Mouse (Mus musculus) layer of hippocampus, adult 9-11 months (tissue): Measurements from ENCODE around the gene Mgl2.
"Not testable (repeated sequence)": the region's sequence is repeated elsewhere in the genome, so short reads cannot be mapped to it uniquely, and the experiment has no call there.

Source experiments
- DNase-seq: peaks from one replicate; pipeline ENCODE4 v3.0.0; 2022

Gene Mgl2

DNA sequence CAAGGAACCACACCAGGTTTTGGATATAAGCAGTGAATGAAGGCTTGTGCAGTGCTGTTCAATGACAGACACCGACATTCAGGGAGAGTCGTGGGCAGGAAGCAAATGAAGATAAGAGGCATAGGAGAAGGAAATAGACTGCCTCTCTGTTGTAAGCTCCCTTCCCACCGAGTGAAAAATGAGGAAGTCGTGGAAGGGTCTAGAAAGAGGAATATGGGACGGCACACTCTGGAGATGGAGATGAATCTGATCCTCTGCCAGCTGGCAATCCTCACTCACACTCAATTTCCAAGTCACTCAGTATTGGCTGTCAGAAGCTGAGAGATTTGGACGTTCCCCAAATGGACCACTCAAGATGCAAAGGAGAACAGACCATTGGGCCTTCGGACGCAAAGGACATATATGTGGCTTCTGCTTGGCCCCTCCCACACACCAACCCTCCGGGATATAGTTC, at the start of gene Mgl2:
TSS of gene Mgl2 (plus strand) at position 404 of the 454 bp plus-strand sequence.
- DNase-seq: no peak

DNA sequence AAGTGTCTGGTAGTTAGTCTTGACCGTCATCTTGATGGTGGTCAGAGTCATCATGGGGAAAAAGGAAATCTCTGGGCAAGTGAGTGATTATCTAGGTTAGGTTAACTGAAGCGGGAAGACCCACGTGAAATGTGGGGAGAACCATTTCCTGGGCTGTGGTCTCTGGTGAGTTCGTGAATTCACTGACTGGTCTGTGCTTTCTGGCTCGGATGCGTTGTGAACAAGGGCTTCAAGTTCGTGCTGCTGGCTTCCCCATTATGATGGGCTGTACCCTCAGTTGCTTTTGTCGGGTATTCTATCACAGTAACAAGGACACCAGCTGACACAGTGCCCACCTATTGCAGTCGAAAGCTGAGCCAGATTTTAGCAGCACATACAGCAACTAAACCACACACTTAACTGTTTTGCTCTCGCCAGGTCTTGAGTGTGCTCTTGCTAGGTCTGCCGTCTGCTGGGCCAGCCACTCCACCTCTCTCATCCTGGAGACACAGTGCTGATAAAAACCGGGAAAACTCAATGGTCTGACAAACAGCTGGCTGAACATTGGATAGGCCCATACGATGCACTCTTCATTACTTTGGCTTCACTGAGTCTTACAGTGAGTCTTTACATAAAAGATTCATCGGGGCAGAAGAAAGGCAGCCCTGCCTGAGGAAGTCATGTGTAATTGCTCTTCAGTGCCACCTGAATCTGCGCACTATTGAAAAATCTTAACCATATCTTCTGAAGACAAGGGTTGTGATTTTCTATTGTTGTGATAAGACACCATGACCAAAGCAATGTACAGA, 49.1 kb upstream of the Mgl2 start:
- DNase-seq: no peak

DNA sequence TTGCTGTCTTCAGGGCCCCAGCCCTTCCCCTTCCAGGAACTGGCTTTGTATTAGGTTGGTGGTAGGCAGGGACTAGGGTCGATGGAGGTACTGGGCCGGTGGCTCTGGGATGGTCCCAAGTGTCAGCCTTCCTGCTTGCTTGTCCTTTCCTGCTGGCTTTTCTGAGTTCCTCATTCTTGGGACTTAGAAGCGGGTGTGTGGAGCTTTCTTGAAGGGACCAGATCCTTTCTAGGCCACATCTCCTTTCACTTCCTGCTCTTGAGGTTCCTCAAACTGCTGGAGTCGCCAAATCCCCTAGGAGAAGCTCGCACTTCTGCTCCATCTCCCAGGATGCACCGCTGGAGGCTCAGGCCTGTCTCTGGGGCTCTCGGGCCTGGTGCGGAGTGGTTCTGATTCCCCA, 45.6 kb upstream of the Mgl2 start:
- peak; percentile 45 for DNase-seq

DNA sequence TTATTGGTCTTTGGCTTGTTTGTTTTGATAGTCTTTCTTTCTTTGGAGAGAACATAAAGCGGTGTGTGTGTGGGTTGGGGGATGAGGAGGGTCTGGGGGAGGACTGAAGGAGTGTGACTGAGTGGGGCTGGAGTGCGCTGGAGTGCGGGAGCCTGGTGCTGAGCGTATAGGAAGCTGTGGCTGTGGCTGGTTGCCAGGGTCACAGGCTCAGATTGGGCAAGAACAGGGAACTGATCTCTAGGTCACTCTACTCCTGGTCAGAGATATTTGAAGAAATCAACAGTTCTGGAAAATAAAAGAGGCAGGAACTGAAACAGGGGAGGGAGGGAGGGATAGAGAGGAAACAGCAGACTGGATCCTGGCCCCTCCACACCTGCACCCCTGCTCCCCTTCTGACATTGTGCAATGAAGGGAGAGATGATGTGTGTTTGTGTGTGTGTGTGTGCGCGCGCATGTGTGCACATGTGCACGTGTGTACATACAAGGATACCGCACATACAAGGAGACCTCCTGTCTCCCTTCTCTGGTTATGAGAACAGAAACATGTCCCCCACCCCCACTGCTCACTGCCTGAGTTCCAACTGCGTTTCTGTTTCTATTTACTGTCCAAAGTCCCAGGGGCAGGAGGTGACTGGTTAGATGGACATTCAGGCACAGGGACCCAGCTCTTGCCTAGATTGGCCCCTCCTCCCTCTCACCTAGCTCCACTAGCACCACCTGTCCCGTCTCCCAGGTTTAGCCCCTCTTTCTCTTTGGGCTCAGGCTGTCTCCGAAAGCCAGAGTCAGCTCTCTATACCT, 37.9 kb upstream of the Mgl2 start, which contains the start of gene Asgr2:
TSS of gene Asgr2 (plus strand) at position 659 of the 798 bp plus-strand sequence.
- DNase-seq: peak; percentile 62

DNA sequence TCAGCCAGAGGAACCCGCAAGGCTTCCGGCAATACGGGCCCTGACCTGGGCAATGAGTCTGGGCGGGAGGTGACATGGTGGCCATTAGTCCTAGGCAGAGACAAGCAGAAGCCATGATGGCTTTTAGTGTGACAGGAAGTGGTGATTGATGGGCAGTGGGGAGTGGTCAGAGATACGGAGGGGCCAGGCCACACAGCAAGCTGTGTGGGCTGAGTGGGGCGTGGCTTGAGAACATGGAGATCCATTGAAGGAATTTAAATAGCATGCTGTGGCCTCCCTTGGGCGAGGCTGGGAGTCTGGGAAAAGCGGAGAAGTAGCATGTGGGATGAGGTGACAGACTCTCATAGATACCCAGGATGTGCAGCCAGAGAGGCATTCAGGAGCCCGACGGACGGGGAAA, 32.7 kb upstream of the Mgl2 start:
- DNase-seq: no peak

DNA sequence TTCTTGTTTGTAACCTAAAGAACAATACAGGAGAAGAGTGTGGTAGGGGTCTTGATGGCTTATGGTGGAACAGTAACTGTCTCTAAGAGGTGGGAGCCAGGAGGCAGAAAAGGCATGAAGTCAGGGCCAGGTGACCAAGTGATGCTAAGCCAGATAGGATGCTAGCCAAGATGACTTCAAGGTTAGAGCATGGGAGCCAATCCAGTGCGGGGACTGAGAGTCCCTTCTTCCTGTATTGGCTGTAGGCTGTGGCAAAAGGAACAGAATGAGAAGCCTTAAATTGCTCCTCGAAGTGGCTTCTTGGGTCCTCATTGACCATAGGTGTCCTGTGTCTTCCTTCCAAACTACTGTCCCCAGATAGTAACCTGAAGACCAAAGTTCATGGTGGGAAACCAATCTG, 31.0 kb upstream of the Mgl2 start:
- DNase-seq: no peak

DNA sequence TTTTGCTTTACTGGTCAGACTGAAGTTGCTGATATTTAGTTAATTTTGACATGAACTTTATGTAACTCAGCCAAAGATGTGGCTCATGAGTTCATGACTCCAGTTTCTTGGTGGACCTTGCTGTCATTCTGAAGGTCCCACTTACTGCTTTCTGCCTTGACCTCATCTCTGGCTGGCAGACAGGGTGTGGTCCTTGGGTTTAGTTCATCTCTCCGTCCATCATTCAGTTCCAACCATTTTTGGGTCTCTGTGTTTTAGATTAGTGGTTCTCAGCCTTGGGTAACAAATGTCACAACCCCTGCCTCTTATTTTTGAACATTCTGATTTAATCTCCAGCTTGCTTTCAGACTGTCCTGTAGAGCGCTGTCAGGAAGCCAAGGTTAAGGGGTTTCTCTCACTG, 30.3 kb upstream of the Mgl2 start:
- no peak for DNase-seq

DNA sequence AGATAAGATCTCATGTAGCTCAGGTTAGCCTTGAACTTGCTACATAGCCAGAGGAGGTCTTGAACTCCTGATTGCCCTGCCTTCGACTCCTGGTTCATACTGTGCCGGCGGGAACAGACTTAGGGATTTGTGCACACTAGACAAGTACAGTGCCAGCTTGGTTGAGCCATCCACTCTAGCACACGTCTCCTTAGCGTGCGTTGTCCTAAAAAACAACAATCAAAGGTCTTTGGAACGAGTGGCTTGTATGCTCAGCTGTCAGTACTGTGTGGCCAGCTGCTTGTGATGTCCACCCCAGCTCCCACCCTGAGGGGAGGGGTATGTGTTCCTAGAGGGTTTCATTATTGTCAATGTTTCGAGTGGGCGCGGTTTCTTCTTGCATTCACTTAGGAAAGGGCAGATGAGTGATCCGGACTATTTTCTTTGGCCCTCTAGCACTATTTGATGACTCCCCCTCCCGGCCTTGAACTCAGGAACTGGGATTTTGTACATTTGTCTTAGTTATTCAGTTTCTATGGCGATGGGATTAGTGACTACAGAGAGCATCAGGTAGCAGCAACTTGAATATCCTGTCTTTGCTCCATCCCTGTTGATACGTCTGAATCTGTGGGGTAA, 26.3 kb upstream of the Mgl2 start:
- DNase-seq: no peak

DNA sequence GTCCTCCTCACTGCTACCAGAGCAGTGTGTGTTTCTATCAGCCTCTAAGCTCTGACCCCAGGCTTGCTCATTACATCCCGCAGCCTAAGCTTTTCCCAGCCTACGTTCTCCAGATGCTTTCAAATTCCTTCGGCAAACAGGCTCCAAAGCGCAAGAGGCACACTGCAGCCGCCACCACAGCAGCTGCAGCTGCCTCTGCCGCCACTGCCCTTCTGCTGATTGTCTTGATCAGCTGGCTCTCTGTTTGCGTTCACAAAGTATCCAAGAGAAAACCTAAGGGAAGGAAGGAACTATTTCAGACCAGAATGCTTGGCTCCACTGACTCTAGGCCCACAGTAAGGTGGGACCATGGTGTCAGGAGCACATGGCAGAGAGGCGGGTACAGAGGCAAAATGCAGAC, 23.0 kb upstream of the Mgl2 start:
- no peak for DNase-seq

DNA sequence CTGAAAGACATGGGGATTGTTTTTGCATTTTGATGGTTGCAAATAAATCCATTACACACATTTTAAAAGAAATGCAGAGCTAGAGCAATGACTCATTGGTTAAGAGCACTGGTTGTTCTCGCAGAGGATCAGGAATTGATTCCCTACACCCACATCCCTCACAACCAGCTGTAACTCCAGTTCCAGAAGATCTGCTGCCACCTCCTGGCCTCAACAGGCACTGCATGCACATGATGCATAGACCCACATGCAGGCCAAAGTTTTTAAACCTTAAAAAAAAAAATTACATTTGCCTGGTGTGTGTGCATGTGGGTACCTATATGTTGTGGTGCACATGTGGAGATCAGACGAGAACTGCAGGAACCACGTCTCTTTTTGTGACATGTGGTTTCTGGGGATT, 20.0 kb upstream of the Mgl2 start:
- no peak for DNase-seq

DNA sequence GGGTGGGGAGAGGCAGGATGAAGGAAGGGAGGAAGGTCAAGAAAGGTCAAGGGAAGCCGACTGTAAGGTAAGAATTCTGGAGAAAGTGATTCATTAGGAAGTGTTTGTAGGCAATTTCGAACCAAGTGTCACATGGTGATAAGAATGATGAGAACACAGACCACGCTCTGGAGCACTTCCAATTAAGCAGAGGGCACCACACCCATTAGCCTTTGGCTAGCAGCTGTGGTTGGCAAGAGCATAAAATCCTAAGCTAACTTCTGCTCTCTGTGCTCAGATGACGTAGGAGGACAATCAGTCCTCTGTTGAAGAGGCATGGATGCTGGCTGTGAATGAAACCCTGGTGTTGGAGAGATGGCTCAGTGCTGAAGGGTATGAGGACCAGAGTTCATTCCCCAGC, 15.6 kb upstream of the Mgl2 start:
- peak; percentile 13 for DNase-seq

DNA sequence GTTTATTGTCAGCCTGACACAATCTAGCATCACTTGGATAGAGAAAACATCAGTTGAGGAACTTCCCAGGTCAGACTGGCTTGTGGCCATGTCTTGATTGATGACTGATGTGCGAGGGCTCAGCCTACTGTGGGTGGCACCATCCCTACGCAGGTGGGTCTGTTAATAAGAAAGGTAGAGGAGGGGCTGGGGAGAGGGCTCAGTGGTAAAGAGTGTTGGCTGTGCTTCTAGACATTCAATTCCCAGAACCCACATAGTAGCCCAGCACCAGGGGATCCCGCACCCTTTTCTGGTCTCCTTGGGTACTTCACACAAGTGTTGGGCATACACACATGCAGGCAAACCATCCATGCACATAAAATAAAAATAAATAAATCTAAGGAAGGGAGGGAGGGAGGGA, 14.2 kb upstream of the Mgl2 start:
- no peak for DNase-seq

DNA sequence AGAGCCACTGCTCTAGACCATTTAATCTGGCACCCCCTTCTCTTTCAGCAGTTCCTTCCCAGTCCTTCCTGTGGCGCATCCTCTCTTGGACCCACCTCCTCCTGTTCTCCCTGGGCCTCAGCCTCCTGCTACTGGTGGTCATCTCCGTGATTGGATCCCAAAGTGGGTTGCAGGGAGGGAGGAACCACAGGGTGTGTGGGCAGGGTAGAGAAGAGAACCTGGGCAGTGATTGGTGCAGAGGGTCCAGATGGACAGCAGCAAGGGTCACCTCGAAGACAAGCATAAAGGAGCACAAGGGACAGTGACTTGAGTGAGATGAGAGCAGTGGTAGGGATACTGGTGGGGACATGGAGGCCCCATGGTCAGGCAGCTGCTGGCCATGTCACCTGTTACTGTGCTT, 4.9 kb downstream of the Mgl2 start:
- DNase-seq: not testable (repeated sequence)

DNA sequence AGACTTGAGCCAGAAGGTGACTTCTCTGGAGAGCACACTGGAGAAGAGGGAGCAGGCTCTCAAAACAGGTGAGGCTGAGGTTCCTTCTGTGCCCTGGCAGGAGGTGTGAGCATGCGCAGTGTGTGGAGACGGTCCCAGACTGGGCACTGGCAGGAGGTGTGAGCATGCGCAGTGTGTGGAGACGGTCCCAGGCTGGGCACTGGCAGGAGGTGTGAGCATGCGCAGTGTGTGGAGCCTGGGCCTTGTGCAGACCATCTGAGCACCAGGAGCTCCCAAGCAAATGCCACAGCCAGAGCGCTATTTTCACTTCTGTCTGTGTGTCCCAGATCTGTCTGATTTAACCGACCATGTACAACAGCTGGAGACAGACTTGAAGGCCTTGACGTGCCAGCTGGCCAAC, 5.8 kb downstream of the Mgl2 start:
- not testable (repeated sequence) for DNase-seq

DNA sequence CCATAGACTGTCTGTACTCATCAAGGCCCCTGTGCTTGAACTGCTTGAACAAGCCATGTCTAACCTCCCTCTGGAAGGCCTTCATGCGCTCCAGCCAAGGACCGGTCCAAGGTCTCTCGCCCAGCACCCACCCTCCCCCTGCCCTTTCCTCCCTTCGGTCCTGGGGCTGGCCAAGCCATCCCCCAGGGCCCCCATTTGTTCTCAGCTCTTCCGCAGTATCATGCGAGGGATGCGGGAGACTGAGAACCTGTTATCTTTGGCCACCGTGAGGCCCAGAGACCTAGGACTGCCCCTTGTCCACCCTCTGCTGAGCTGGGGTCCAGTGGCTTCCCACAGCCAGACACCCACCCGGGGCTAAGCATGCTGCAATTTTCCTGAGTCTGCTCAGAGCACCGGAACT, 9.0 kb downstream of the Mgl2 start:
- no peak for DNase-seq

DNA sequence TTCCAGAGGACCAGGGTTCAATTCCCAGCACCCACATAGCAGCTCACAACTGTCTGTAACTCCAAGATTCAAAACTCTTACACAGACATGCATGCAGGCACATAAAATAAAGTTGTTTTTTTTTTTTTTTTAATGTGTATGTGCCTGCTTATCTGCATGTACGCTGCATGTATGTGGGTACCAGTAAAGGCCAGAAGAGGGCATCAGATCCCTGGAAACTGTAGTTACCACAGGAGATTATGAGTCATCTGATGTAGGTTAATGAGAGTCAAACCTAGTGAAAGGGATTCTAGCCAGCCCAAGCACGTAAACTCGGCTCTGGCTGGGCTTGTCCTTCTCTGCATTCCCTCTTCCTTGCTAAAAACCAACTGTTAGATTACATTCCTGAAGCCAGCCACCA, 20.9 kb downstream of the Mgl2 start:
- no peak for DNase-seq

DNA sequence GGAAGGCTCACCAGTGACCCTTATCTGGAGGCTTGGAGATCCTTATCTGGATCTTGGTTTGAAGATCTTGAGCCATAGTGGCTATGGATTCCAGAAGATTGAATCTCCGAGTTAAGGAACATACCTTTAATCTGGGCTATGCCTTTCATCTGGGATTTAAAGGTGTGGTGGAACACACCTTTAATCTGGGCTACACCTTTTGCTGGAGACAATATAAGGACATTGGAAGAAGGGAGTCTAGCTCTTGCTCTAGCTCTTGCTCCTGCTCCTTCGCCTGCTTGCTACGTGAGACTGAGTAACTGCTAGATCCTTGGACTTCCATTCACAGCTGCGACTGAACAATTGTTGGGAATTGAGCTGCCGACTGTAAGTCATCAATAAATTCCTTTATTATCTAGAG, 25.8 kb downstream of the Mgl2 start, which contains the start of gene Clec10a:
TSS of gene Clec10a (plus strand) at position 301 of the 400 bp plus-strand sequence.
- DNase-seq: not testable (repeated sequence)

DNA sequence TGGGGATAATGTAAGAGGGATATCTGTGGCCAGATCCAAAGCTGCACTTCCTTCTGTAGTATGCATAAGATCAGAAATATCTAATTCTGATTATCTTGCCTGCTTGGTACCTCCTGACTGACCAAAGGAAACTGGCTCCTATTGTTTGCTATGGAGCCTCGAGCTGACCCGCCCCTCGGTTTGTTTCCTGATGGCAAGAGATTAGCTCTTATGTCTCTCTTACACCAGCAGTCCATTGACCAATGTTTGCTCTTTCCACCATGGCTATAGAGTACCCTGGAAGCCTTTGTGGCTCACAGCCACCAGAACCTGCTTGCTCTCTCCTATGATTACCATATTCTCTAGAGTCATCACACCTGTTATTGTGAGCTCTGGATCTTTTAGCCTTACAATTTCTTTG, 32.2 kb downstream of the Mgl2 start:
- no peak for DNase-seq

DNA sequence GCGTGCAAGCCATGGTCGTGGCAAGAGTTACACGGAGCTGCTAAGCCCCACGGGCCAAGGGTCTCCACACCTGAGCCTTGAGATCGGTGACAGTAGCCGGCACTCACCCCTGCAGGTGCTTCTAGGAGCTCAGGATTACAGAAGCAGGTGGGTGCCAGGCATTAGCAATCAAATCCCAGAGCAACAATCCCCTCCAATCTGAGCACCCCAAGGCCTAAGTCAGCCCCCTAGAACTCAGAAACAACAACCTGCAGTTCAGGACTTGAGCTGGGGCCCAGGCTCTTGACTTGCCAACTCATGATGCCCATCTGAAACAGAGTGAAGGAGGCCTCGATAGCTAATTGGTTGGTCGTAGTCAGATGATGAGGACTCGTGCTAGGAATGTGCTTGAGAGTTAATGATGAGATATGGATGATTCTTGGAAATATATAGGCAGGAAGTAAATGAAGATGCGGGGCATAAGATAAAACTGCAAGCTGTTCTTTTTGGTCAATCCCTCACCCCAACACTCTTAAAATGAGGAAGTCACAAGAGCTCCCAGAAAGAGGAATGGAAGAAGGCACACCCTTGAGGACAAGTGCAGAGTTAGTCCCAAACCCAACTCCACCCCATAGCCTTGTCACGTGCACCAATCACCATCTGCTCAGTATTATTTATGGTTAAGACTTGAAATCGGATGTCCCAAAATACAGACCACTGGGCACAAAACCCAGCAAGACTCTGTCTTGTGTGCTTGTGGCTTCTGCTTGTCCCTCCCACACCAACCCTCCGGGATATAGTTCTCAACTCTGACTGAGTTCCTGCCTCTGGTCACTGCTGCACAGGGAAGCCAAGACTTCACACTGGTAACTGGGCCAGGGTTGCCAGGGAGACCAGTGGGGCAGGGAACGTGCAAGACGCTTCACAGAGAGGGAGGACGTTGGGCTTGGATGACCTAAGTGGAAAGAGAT, 36.1 kb downstream of the Mgl2 start:
- no peak for DNase-seq

DNA sequence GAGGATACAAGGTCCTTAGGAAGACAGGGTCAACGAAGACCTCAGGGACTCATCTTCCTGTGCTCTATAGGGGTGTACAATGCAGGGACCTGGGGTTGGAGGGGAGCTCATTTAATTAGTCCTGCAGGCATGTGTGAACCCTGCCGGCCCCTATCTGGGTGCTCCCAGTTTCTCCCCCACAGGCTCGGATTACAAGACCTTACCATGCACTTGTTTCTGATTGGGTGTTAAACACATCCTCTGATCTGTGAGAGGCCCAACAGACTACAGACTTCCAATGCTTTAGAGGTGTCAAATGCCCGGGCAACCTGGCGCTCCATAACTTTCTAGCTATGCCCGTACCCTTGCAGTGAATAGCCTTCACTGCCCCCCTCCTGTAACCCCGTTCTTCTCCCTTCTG, 38.0 kb downstream of the Mgl2 start:
- DNase-seq: no peak

DNA sequence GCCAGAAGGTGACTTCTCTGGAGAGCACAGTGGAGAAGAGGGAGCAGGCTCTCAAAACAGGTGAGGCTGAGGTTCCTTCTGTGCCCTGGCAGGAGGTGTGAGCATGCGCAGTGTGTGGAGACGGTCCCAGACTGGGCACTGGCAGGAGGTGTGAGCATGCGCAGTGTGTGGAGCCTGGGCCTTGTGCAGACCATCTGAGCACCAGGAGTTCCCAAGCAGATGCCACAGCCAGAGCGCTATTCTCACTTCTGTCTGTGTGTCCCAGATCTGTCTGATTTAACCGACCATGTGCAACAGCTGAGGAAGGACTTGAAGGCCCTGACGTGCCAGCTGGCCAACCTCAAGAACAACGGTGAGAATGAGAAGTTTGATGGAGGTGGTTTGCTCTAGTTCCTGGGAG, 39.3 kb downstream of the Mgl2 start:
- not testable (repeated sequence) for DNase-seq

DNA sequence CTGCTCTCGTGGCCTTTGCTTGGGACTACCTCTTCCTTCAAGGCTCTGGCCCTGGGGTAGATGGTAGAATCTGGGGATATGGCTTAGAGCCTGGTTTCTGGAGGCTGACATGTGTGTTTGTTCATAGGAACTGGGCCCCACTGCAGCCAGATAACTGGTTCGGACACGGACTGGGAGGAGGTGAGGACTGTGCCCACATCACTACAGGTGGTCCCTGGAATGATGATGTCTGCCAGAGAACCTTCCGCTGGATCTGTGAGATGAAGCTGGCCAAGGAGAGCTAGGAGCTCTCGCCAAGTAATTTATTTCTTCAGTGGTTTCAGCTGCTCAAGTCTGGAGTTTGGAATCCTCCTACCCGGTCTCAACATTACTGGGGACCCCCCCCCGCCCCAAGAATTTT, 40.2 kb downstream of the Mgl2 start:
- no peak for DNase-seq
